Mouse (Mus musculus) left cerebral cortex, postnatal 4 days (tissue): ENCODE measurements around the gene Trim2. TPM values are rescaled to one million over a fixed set of nuclear protein-coding genes. Genes with fewer than 3 reads are reported as not detected.

Experiments used
- DNase-seq: peaks from one replicate; pipeline ENCODE4 v3.0.0-alpha.2; 2022
- intact Hi-C: fragments of 180-260 bp; cut with DNase I; formaldehyde crosslinking; loops from one replicate; pipeline ENCODE4 v1.15.1; 2025
- total RNA-seq, 2 experiments: library from RNA; stranded (reverse); gene quantifications; 2 replicates each; pipeline ENCODE4 v1.2.3; 2021

Trim2 gene
- total RNA-seq, 2 experiments from 2014 or later = 331 to 352 TPM

GRCm38 (mm10) chr3:84232312-84232711 is 74.4 kb downstream of the Trim2 start:
- no peak for DNase-seq
- intact Hi-C loops = no loop called here

DNA sequence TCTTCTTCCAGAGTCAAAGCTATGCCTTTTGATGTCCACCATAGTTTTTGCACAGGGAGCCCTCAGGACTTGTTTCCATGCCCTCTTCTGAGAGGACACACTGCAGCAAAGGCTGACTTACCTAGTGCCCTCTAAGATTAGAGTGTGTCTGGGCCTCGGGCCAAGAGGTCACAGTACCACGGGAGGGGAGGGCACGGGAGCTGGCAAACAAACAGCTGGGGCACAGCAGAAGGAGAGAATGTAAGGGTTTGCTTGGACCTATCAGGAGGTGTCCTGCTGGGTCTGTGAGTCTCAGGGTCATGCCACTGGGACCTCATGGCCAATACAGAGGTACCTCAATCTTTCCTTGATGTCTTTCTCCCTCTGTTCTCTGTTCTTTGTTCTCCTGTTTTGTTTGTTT is 75.7 kb downstream of the Trim2 start:
- intact Hi-C loops = no loop called here
- DNase-seq = peak; percentile 39

GRCm38 (mm10) chr3:84228911-84229310 is 77.8 kb downstream of the Trim2 start:
- intact Hi-C loops = no loop called here
- DNase-seq = no peak

DNA sequence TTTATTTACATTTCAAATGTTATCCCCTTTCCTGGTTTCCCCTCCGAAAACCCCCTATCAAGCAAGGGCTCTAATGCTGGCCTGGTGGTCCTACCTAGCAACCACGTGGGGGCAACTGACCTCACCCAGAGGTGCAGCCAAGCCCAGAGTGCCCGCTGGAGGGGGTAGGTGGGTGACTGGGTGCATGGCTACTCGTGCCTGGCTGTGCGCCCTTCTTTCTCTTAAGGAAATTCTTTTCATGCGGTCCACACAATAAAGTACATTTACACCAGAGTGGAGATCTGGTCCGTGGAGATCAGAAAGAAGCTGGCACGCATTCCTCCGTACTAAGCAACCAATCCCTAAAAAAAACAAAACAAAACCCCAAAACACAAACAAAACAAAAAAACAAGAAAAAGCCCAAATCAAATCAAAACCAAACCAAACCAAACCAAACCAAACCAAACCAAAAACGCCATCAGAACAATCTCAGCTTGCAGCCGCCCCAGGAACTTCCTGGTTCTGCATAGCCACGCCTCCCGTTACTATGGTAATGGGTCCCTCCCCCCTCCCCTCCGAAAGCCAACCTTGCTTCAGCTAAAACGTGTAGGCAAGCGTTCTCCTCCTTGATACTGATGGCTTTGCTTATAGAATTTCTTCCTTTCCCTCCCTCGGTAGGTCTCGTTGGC is 78.3 kb downstream of the Trim2 start:
- peak; percentile 75 for DNase-seq
- intact Hi-C loops = no loop called here

DNA sequence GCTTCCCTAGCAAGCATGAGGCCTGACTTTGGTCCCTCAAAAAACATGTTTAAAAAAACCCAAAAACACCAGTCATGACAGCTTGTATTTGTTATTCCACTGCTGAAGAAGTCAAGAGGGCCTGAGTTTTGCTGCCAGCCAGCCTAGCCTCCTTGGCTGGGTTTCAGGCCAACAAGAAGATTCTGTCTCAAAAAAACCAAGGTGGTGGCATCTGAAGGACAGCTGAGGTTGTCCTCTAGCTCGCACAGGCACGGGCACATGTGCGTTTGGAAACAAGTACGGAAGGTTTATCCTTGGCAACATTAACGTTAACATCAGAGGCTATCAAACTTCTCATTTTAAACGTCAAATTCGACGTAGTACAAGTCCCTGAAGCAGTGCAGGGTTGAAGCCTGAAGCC is 79.0 kb downstream of the Trim2 start:
- intact Hi-C loops = no loop called here
- no peak for DNase-seq

DNA sequence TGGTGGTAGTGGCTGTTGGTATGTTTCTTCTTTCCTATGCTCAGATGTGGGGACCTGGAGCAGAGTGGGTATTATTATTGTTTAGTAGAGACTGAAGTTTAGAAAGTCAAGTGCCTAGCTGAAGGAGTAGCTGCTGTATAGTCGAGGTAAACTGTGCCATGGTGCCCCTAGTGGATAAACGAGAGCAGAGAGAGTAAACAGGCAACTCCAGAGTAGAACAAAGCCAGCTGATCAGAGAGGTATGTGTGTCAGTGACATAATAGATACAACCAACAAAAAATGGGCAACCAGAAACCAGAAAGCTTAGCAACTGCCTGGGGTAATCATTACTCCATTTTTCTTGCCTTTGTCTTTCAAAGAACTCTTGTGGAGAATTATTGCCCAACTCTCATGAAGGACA is 81.7 kb downstream of the Trim2 start:
- DNase-seq = no peak
- intact Hi-C loops = no loop called here

DNA sequence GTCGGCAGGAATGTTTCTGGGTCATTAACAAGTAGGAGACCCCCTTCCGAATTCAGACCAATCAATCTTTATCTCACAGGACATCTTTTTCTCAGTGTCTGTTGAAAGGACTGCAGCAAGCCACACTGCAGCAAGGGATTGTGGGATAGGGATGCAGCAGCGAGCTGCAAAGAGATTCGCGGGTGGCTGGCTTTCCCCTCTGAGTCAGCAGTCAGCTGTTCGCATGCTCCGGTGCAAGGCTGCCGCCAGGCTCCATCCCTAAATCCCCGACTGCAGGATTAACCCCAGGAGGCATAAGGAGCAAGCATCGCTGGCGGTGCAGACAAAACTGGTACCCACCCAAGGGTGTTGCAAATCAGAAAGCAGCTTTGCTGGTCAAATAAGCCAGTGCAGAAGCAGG is 85.9 kb downstream of the Trim2 start:
- intact Hi-C loops = no loop called here
- peak; percentile 76 for DNase-seq

GRCm38 (mm10) chr3:84220326-84220725 is 86.4 kb downstream of the Trim2 start:
- DNase-seq = no peak
- intact Hi-C loops = no loop called here

DNA sequence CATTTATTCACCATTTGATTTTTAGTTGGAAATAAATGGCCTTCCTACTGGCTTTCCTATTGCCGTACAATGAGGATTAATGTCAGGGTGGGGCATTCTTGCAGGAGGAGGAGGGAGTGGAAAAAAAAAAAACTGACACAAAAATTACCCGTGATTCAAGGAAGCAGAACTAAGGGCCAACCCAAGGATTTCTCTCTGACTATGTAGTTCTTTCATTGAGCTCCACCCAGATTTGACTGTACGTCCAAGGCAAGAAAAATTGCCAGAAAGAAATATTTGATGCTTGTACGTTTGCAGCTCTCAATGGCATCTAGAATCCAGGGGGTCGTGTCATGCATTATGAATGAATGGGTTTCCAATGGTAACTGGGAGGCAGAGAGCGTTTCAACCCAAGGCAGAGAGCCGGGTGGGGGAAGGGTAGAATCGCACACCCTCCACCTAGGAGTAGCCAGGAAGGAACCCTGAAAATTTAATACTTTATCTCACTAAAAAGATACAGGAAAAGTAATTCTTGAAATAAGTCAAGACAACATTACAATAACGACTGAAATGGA is 86.9 kb downstream of the Trim2 start:
- DNase-seq = peak; percentile 48
- intact Hi-C loops = loop anchor here (5.0 kb wide), 2 partner anchors 38 to 83 kb away; no protein-coding TSS in a partner anchor

GRCm38 (mm10) chr3:84219166-84219710 is 87.4 kb downstream of the Trim2 start:
- no peak for DNase-seq

GRCm38 (mm10) chr3:84218498-84218897 is 88.2 kb downstream of the Trim2 start:
- intact Hi-C loops = loop anchor here (5.0 kb wide), 2 partner anchors 39 to 84 kb away; no protein-coding TSS in a partner anchor
- no peak for DNase-seq

More at GRCm38 (mm10) chr3:84219166-84219710, 87.4 kb downstream of the Trim2 start:
- intact Hi-C loops = loop anchor here (5.0 kb wide), 2 partner anchors 38 to 83 kb away; no protein-coding TSS in a partner anchor

DNA sequence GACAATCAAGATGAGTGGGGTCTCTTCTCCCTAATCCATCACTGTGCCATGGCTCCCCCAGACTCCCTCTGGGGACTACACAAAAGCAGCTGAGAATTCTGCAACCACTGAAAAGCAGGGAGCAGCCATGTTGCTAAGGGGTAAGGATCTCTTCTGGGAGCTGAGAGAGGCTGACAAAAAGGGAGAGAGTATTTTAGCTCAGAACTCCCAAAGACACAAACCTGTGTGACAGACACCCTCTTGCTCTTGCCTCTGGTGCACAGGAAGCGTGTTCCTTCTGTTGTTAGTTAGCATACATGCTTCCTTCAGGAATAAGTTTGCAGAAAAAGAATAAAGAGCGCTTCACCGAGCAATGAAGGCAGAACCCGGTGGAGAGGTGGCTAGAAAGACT is 88.7 kb downstream of the Trim2 start:
- no peak for DNase-seq
- intact Hi-C loops = loop anchor here (5.0 kb wide), 2 partner anchors 39 to 84 kb away; no protein-coding TSS in a partner anchor

DNA sequence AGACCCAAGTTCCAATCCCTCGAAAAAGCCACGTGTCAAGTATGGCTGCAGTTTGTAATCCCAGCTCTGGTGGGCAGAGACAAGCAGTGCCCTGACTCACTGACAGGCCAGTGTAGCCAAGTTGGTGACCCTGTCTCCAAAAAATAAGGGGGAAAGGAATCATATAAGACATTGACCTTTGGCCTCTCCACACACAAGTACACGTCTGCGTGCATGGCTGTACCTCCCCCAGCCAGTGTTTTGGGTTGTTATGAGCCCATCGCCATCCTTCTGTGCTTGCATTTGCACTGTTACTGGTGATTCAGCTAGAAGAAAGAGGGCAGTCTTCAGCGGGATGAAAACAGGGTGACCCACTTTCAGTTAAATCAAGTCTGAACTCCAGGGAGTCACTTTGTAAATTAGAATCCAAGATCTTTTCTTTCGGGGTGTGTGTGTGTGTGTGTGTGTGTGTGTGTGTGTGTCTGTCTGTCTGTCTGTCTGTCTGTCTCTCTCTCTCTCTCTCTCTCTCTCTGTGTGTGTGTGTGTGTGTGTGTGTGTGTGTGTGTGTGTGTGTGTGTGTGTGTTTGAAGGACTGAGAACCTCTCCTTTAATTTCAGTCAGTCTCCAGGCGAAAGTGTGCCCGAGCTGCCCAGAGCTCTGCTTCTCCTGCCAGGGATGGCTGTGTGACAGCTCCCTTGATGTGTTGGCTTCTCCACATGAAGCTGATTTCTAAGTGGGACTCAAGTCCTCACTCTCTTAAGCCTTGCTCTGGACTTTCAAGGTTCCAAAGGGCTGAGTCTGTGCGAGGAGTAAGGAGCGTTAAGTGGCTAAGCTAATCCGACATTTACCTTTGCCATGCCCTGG is 89.3 kb downstream of the Trim2 start:
- intact Hi-C loops = loop anchor here (5.0 kb wide), 2 partner anchors 40 to 85 kb away; no protein-coding TSS in a partner anchor
- DNase-seq = peak; percentile 44

DNA sequence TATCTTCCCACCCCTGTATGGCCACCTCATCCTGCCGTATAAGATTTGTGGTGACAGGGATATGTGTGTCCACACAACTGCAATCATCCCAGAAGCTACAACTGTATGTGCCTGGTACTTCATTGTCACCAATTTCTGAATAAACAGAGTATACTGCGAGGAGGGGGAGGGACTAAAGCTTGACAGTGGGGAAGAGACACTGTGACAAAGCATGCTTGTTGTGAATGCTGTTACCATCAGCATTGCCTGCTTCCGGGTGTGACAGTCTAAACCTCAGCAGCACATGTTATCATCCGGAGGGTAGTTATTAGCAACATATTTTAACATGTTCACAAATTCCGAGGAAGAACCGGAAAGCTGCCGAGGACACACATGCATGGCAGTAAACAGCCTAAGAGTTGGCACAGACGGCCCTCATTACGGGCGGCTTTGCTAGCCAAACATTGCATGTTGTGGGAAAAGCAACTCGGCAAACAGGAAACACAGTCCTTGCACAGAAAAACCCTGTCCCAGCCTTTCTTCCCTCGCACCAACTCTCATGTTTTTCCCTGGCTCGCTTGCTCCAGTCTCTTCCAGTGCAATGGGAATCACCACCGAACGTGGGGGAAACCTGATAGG is 90.8 kb downstream of the Trim2 start:
- no peak for DNase-seq
- intact Hi-C loops = loop anchor here (5.0 kb wide), 2 partner anchors 41 to 86 kb away; no protein-coding TSS in a partner anchor

- peak; percentile 83 for DNase-seq
- intact Hi-C loops = loop anchor here (5.0 kb wide), 2 partner anchors 42 to 87 kb away; no protein-coding TSS in a partner anchor
These were observed 91.4 kb downstream of the Trim2 start for GRCm38 (mm10) chr3:84215253-84215652.

DNA sequence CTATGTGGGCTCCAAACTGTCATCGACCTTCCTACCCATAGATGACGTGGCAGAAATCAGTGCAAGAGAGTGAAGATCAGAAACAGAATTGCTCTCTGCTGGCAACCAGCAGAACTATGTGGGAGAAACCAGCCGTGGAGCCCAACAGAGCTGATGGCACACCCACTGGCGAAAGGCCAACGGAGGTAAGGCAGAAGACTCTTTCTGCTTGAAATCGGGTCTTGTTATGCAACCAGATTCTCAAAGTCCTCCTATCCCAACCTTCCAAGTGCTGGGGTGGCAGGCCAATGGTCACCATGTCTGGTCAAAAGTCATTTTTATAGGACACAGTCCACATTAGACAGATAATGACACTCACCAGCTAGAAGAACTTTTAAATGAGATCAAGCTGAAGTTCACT is 92.2 kb downstream of the Trim2 start:
- peak; percentile 50 for DNase-seq
- intact Hi-C loops = no loop called here

- no peak for DNase-seq
- intact Hi-C loops = no loop called here
These were observed 95.3 kb downstream of the Trim2 start for GRCm38 (mm10) chr3:84211340-84211875.

DNA sequence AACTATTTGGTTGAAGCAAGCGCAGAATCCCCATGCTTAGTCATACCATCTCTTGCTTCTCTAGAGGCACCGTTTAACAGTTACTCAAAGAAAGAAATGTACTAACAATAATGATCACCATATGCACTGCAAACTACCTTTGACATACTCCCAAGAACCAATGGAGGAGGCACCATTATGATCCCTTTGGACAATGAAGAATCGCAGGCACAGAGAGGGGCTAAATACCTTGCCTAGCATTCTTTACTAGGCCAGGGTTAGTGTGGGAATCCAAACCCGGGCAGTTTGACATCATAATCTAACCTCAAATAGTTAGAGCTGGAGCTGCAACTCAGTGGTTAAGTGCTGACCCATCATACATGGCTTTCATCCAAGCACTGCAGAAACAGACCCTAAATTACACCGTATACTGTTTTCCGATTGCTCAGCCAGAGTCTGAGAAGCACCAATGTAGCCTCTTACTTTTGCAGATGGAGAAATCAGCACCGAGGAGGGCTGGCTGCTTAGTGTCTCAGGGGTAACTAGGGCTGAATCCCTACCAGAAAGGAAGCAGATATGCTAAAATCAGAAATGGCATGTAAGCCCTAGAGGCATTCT is 97.7 kb downstream of the Trim2 start:
- DNase-seq = no peak
- intact Hi-C loops = no loop called here

GRCm38 (mm10) chr3:84208475-84208874 is 98.2 kb downstream of the Trim2 start:
- intact Hi-C loops = no loop called here
- DNase-seq = no peak

- intact Hi-C loops = no loop called here
- no peak for DNase-seq
These were observed 99.3 kb downstream of the Trim2 start for GRCm38 (mm10) chr3:84207366-84207765.
